Mouse (Mus musculus) megakaryocyte progenitor cell, adult 5-6 weeks (primary cell): ENCODE data around the gene Zfp91. TPM values are rescaled to one million over a fixed set of nuclear protein-coding genes. Genes with fewer than 3 reads are reported as not detected.

ENCODE experiments used
- total RNA-seq, 2 experiments: library from RNA; stranded (forward) in 1 of 2; stranded (reverse) in 1 of 2; fragments of 157-497, 149-512 nt in 1 of 2; fragments of 200-1000 nt in 1 of 2; gene quantifications; 2 replicates each; pipeline versions ENCODE4 v1.2.3 to v1.2.4; 2015 to 2017

The Zfp91 gene
- total RNA-seq, 2 experiments from 2014 or later = 70.4 to 85.2 TPM

Other genes with a start within 250 kb of the Zfp91 start
- not detected in 2 replicates for gene Gm4952, start 196.2 kb downstream of the Zfp91 start, total RNA-seq (2015)
- not detected in 2 replicates for gene Gm4952, start 196.2 kb downstream of the Zfp91 start, total RNA-seq (2017)
- not detected in 2 replicates for gene Glyat, start 162.8 kb downstream of the Zfp91 start, total RNA-seq (2015)
- not detected in 2 replicates for gene Glyat, start 162.8 kb downstream of the Zfp91 start, total RNA-seq (2017)
- gene Olfr1442, start 125.7 kb downstream of the Zfp91 start, total RNA-seq (2015) = not detected in 2 replicates
- gene Olfr1442, start 125.7 kb downstream of the Zfp91 start, total RNA-seq (2017) = not detected in 2 replicates
- not detected in 2 replicates for gene Olfr1443, start 118.0 kb downstream of the Zfp91 start, total RNA-seq (2015)
- gene Olfr1443, start 118.0 kb downstream of the Zfp91 start, total RNA-seq (2017) = not detected in 2 replicates
- gene Keg1, start 100.3 kb downstream of the Zfp91 start, total RNA-seq (2015) = not detected in 2 replicates
- gene Keg1, start 100.3 kb downstream of the Zfp91 start, total RNA-seq (2017) = not detected in 2 replicates
- 5.2 and 5.9 TPM in 2 replicates for gene Cntf, start 30.5 kb downstream of the Zfp91 start, total RNA-seq (2015)
- 1.1 and 3.0 TPM in 2 replicates for gene Cntf, start 30.5 kb downstream of the Zfp91 start, total RNA-seq (2017)
- gene Lpxn, start 67 bp upstream of the Zfp91 start, total RNA-seq (2015) = 4.6 and 9.2 TPM in 2 replicates
- 5.1 and 6.2 TPM in 2 replicates for gene Lpxn, start 67 bp upstream of the Zfp91 start, total RNA-seq (2017)
- not detected in 2 replicates for gene Gm5244, start 50.6 kb upstream of the Zfp91 start, total RNA-seq (2015)
- not detected in 2 replicates for gene Gm5244, start 50.6 kb upstream of the Zfp91 start, total RNA-seq (2017)
- gene Olfr1444, start 61.2 kb upstream of the Zfp91 start, total RNA-seq (2015) = not detected in 2 replicates
- gene Olfr1444, start 61.2 kb upstream of the Zfp91 start, total RNA-seq (2017) = not detected in 2 replicates
- gene Olfr1445, start 87.7 kb upstream of the Zfp91 start, total RNA-seq (2015) = not detected in 2 replicates
- not detected in 2 replicates for gene Olfr1445, start 87.7 kb upstream of the Zfp91 start, total RNA-seq (2017)
- not detected in 2 replicates for gene Olfr1446, start 97.4 kb upstream of the Zfp91 start, total RNA-seq (2015)
- not detected in 2 replicates for gene Olfr1446, start 97.4 kb upstream of the Zfp91 start, total RNA-seq (2017)
- gene Olfr1447, start 107.6 kb upstream of the Zfp91 start, total RNA-seq (2015) = not detected in 2 replicates
- gene Olfr1447, start 107.6 kb upstream of the Zfp91 start, total RNA-seq (2017) = not detected in 2 replicates
- not detected in 2 replicates for gene Olfr1448, start 128.3 kb upstream of the Zfp91 start, total RNA-seq (2015)
- gene Olfr1448, start 128.3 kb upstream of the Zfp91 start, total RNA-seq (2017) = not detected in 2 replicates
- gene Olfr1449, start 134.7 kb upstream of the Zfp91 start, total RNA-seq (2015) = not detected in 2 replicates
- not detected in 2 replicates for gene Olfr1449, start 134.7 kb upstream of the Zfp91 start, total RNA-seq (2017)
- gene Olfr1450, start 154.1 kb upstream of the Zfp91 start, total RNA-seq (2015) = not detected in 2 replicates
- not detected in 2 replicates for gene Olfr1450, start 154.1 kb upstream of the Zfp91 start, total RNA-seq (2017)
- gene Olfr1451, start 198.9 kb upstream of the Zfp91 start, total RNA-seq (2015) = not detected in 2 replicates
- not detected in 2 replicates for gene Olfr1451, start 198.9 kb upstream of the Zfp91 start, total RNA-seq (2017)
- gene Olfr1453, start 232.2 kb upstream of the Zfp91 start, total RNA-seq (2015) = not detected in 2 replicates
- not detected in 2 replicates for gene Olfr1453, start 232.2 kb upstream of the Zfp91 start, total RNA-seq (2017)